Mouse (Mus musculus) cerebellum, adult (tissue): ENCODE measurements around the gene 6030468B19Rik.
"Not testable (repeated sequence)": the region's sequence is repeated elsewhere in the genome, so short reads cannot be mapped to it uniquely, and the experiment has no call there.

ENCODE experiments used
- ATAC-seq: cut with Nextera tagmentation; 2 replicates; pipeline ENCODE4 v1.9.2; 2017; ENCODE audit warnings: mild to moderate bottlenecking, moderate library complexity, mixed read lengths; ENCODE audit not compliant: insufficient number of reproducible peaks, low FRiP score, low TSS enrichment

The 6030468B19Rik gene

DNA sequence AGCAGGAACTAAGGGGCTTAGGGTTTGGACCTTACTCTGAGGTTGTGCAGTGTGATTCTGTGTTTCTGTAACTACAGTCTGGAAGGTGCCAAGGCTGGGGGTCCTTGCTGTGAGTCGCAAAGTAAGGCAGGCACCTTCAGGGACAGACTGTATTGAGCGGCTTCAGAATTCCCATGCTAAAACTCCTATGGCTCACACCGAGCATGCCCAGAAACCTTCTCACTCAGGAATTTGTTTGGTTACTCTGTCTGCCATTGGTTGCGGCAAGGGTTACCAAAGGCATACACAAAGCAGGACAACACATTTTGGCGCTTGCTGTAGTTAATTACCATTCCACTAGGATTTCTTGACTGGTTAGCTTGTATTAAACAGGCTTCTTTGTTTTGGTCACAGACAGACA lies 28.7 kb downstream of the 6030468B19Rik start:
- no peak for ATAC-seq

GRCm38 (mm10) chr11:117826916-117827315 lies 29.5 kb downstream of the 6030468B19Rik start:
- no peak for ATAC-seq

GRCm38 (mm10) chr11:117827386-117827785 lies 29.9 kb downstream of the 6030468B19Rik start:
- ATAC-seq, result no peak

DNA sequence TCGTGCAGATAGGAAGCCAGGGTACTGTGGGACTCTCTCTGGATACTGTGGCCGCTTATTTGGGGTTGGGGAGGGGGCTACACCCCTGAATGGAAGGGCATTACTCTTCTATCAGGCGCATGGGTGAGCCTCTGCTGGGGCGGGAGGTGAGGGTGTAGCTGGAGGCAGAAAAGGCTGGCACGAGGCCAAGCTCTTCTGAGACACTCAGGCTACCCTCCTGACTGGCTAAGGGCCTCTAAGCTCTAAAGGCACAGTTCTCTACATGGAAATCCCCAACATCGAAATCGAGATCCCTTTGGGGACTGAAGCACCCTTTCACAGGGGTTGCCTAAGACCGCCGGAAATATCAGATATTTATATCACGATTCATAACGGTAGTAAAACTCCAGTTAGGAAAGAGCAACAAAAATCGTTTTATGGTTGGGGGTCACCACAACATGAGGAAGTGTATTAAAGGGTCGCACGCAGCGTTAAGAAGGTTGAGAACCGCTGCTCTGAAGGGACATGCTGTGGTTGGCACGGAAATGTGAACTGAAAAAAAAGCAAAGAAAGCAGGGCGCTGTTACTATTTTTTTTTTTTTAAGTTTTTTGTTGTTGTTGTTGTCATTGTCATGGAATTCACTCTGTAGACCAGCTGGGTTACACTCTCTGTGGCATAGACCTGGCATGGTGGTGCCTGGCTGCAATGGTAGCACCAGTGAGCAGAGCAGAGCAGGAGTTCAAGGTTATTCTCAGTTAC lies 30.9 kb downstream of the 6030468B19Rik start:
- ATAC-seq, result no peak

DNA sequence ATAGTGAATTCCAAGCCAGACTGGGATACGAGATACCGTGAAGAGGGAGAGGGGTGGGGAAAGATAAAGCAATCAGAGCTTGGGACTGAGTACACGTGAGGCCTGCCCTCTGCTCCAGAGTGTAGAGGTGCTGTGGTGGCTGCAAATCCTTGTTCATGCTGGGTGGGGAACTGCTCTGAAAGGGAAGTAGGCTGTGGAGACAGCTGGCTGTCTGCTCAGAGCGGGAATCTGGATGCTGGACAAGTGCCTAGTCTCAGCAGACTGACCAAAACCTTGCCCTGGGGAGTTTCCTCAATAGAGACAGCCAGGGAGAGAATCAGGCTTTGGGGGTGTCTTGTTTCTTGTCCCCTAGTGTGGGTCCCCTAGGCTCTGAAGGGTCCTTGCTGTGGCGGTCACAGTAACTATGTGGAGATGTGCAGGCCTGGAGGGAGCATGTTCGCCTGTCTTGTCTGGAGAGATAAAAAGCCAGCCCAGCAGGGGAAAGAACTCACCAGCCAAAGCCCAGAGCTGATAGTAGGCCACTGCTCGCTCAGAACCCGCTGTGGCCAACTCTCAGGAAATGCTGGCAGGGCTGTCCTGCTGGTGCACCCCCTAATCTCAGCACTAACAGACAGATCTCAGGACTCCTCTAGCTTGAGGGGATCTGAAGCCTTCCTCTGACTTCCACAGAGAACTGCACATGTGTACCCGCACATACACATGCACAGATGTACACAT lies 31.6 kb downstream of the 6030468B19Rik start:
- ATAC-seq, result no peak

DNA sequence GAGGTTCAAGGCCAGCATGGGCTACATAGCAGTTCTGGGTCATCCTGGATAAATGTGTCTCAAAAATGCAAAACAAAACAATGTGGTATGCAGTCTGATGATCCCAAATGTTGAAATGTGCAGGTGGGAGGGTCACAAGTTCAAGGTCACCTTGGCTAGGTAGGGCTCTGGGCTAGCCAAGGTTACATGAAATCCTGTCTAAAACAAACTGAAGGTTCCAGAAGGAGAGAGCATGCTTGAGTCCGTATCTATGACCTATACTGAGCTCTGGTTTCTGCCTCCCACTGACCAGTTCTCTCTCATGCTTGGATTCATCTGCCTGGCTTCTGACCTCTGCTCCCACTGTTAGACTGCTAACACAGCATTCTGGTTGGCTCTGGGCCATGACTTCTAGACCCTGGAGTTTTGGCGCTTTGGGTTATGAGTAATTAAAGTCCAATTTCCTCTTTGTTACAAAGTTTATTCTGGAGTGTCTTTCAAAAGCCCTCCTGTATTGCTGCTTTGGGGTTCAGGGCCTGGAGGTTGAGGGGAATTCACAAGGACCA lies 32.3 kb downstream of the 6030468B19Rik start:
- no peak for ATAC-seq

- no peak for ATAC-seq
Measured at GRCm38 (mm10) chr11:117830401-117830800, 32.9 kb downstream of the 6030468B19Rik start.

- ATAC-seq, result no peak
Measured at GRCm38 (mm10) chr11:117832086-117832969, 34.9 kb downstream of the 6030468B19Rik start.

- ATAC-seq, result not testable (repeated sequence)
Measured at GRCm38 (mm10) chr11:117833509-117833908, 36.0 kb downstream of the 6030468B19Rik start.

DNA sequence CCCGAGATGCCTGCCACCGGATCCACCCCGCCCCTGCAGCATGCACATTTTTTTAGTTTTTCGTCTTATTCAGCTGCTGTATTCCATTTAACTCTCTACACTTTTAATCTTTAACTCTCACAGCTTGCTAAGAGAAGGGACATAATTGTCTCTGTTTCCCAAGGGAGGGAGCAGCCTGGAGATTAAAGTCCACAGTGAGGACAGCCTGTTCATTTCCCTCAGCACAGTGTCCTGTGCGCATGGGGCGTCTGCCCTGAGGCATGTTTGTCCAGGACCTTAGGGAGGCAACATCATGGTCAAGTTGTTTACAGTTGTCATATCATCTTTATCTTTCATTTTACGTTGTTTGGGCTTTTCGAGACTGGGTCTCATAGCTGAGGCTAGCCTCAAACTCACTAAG lies 36.6 kb downstream of the 6030468B19Rik start:
- no peak for ATAC-seq

DNA sequence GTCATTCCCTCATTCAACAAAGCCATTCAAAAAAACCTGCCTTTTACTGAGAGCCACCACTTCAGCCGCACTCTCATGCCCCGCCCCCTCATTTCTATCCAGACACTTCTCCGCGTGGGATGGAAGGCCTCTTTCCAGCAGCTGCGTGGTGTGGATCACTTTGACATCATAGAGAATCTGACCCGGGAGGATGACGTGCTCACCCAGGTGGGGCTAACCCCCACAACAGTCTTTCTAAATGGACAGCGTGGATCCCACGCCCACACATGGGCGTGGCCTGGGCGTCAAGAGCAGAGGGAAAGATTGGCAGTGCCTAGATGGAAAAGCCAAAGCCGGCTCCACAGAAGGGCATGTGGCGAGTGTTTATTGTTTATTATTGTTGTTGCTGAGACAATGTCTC lies 38.8 kb downstream of the 6030468B19Rik start:
- ATAC-seq, result no peak

GRCm38 (mm10) chr11:117838572-117838971 lies 41.1 kb downstream of the 6030468B19Rik start:
- ATAC-seq, result no peak

DNA sequence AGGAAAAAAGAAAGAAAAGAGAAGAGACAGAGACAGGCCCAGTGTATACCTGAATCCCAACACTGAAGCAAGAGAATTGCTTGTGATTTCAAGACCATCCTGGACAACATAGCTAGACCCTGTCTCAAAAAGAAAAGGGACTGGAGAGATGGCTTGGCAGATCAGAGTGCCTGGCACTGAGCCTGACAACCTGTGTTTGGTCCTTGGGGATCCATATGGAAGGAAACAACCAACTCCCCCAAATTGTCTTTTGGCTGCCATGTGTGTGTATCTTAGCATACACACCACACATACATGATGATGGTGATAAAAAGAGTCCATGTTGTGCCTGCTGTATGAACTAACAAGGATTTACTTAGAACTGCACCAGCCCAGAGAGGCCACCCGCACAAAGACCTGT lies 41.6 kb downstream of the 6030468B19Rik start:
- ATAC-seq, result no peak

- no peak for ATAC-seq
Measured at GRCm38 (mm10) chr11:117840910-117841309, 43.5 kb downstream of the 6030468B19Rik start.

GRCm38 (mm10) chr11:117843434-117843833 lies 46.0 kb downstream of the 6030468B19Rik start:
- no peak for ATAC-seq

- ATAC-seq, result no peak
Measured at GRCm38 (mm10) chr11:117844997-117845396, 47.5 kb downstream of the 6030468B19Rik start.

- no peak for ATAC-seq
Measured at GRCm38 (mm10) chr11:117845651-117846050, 48.2 kb downstream of the 6030468B19Rik start.

- no peak for ATAC-seq
Measured at GRCm38 (mm10) chr11:117846640-117847039, 49.2 kb downstream of the 6030468B19Rik start.

DNA sequence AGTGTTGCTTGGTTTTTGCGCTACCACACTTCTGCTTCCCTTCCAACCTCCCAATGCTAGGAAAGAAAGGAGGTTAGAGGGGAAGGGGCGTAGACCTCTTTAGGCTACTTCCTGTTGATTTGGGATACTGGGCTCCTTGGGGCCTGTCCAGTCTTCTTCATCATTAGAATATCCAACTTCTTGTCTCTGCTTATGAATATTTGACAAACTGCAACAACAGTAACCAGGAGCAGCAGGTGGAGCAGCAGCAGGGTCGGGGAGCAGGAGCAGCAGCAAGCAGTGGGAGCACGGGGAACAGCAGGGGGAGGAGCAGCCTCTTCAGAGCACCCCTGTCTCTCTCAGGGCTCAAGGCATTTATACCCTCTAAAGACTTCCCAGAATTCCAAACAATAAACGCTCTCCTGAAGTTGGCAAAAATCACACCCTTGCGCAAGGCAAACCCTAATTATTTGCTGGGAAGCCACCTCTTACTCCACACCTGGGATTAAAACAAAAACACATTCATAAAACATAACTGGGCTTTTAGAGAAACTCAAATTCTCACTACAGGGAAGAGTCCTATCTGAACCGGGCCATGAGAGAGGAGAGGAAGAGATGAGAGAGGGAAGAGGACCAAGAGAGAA lies 50.2 kb downstream of the 6030468B19Rik start:
- ATAC-seq, result no peak
